Mouse (Mus musculus): ENCODE measurements around the gene Mapk7. TPM values are rescaled to one million over a fixed set of nuclear protein-coding genes. Genes with fewer than 3 reads are reported as not detected.

Gene Mapk7
- polyA plus RNA-seq, 1 experiment, result not detected

- TF ChIP-seq POLR2A (IDR thresholded peaks at IDR 0.05; ENCODE audit: insufficient read depth, low read depth, low read length), result no peak
- no peak for TF ChIP-seq CTCF (IDR thresholded peaks at IDR 0.05; ENCODE audit: insufficient read depth, low read depth, low read length)
- no peak overlapping the region for H3K27ac ChIP-seq (ENCODE audit: insufficient read depth, low read depth, low read length)
- 78% methylated on average over 1 of the region's 1 CpGs for WGBS
Measured at GRCm38 (mm10) chr11:61526872-61527271, 32.7 kb upstream of the Mapk7 start.

GRCm38 (mm10) chr11:61519484-61520107, 25.4 kb upstream of the Mapk7 start:
- Histone ChIP-seq H3K4me1 (ENCODE audit: control insufficient read depth, insufficient read depth, low read length) (no peaks in the 10 kb centered on the region; the same call in 1 of the 2 replicates), H3K27ac (ENCODE audit: insufficient read depth, low read depth, low read length) (no peak overlapping the region), H3K4me3 (ENCODE audit: insufficient read depth, low read depth, low read length) (no peak overlapping the region)
- TF ChIP-seq CTCF (IDR thresholded peaks at IDR 0.05; ENCODE audit: insufficient read depth, low read depth, low read length), result no peak
- no peak for TF ChIP-seq POLR2A (IDR thresholded peaks at IDR 0.05; ENCODE audit: insufficient read depth, low read depth, low read length)
- 82% methylated on average over 3 of the region's 3 CpGs for WGBS

More at GRCm38 (mm10) chr11:61526872-61527271, 32.7 kb upstream of the Mapk7 start:
- no peak overlapping the region for H3K4me3 ChIP-seq (ENCODE audit: insufficient read depth, low read depth, low read length)
- peaks cover 7% of the 10 kb centered on the region for H3K4me1 ChIP-seq (ENCODE audit: control insufficient read depth, insufficient read depth, low read length)

GRCm38 (mm10) chr11:61518871-61519270, 24.7 kb upstream of the Mapk7 start:
- H3K4me3 ChIP-seq (ENCODE audit: insufficient read depth, low read depth, low read length), result no peak overlapping the region
- no peak for TF ChIP-seq POLR2A (IDR thresholded peaks at IDR 0.05; ENCODE audit: insufficient read depth, low read depth, low read length)
- no peak for TF ChIP-seq CTCF (IDR thresholded peaks at IDR 0.05; ENCODE audit: insufficient read depth, low read depth, low read length)
- H3K4me1 ChIP-seq (ENCODE audit: control insufficient read depth, insufficient read depth, low read length), result no peaks in the 10 kb centered on the region; the same call in 1 of the 2 replicates
- H3K27ac ChIP-seq (ENCODE audit: insufficient read depth, low read depth, low read length), result no peak overlapping the region
- WGBS, result 94% methylated on average over 3 of the region's 3 CpGs

GRCm38 (mm10) chr11:61517971-61518370, 23.8 kb upstream of the Mapk7 start:
- Histone ChIP-seq H3K4me3 (ENCODE audit: insufficient read depth, low read depth, low read length) (no peak overlapping the region), H3K27ac (ENCODE audit: insufficient read depth, low read depth, low read length) (no peak overlapping the region), H3K4me1 (ENCODE audit: control insufficient read depth, insufficient read depth, low read length) (no peaks in the 10 kb centered on the region; the same call in 1 of the 2 replicates)
- 81% methylated on average over 1 of the region's 1 CpGs for WGBS
- TF ChIP-seq CTCF (IDR thresholded peaks at IDR 0.05; ENCODE audit: insufficient read depth, low read depth, low read length), result no peak
- no peak for TF ChIP-seq POLR2A (IDR thresholded peaks at IDR 0.05; ENCODE audit: insufficient read depth, low read depth, low read length)

GRCm38 (mm10) chr11:61514953-61515352, 20.7 kb upstream of the Mapk7 start:
- TF ChIP-seq POLR2A (IDR thresholded peaks at IDR 0.05; ENCODE audit: insufficient read depth, low read depth, low read length) (no peak), CTCF (IDR thresholded peaks at IDR 0.05; ENCODE audit: insufficient read depth, low read depth, low read length) (no peak)
- Histone ChIP-seq H3K4me1 (ENCODE audit: control insufficient read depth, insufficient read depth, low read length) (no peaks in the 10 kb centered on the region), H3K27ac (ENCODE audit: insufficient read depth, low read depth, low read length) (no peak overlapping the region), H3K4me3 (ENCODE audit: insufficient read depth, low read depth, low read length) (no peak overlapping the region)
- 46% methylated on average over 3 of the region's 3 CpGs for WGBS

- peak within 1 kb of the TSS; percentile 77 for H3K4me3 ChIP-seq (ENCODE audit: insufficient read depth, low read depth, low read length)
- peak within 1 kb of the TSS; percentile 92 for H3K27ac ChIP-seq (ENCODE audit: insufficient read depth, low read depth, low read length)
- peaks cover 6% of the 10 kb centered on the region for H3K4me1 ChIP-seq (ENCODE audit: control insufficient read depth, insufficient read depth, low read length)
- TF ChIP-seq POLR2A (IDR thresholded peaks at IDR 0.05; ENCODE audit: insufficient read depth, low read depth, low read length) (peak; percentile 35; the same call in 1 of the 2 replicates), CTCF (IDR thresholded peaks at IDR 0.05; ENCODE audit: insufficient read depth, low read depth, low read length) (peak; percentile 99)
- WGBS, result under 1% methylated on average over 39 of the region's 39 CpGs
Measured at GRCm38 (mm10) chr11:61504713-61505257, 10.6 kb upstream of the Mapk7 start, which contains the start of gene B9d1. B9d1 (plus strand) TSS chr11:61505144.

- H3K4me1 ChIP-seq (ENCODE audit: control insufficient read depth, insufficient read depth, low read length), result peaks cover 6% of the 10 kb centered on the region
- no peak for TF ChIP-seq POLR2A (IDR thresholded peaks at IDR 0.05; ENCODE audit: insufficient read depth, low read depth, low read length)
- TF ChIP-seq CTCF (IDR thresholded peaks at IDR 0.05; ENCODE audit: insufficient read depth, low read depth, low read length), result no peak
- no peak overlapping the region for H3K4me3 ChIP-seq (ENCODE audit: insufficient read depth, low read depth, low read length)
- 0 out of 2 replicates have a peak overlapping the region, but pooled peaks have one; percentile 92 for H3K27ac ChIP-seq (ENCODE audit: insufficient read depth, low read depth, low read length)
- WGBS, result 71% methylated on average over 8 of the region's 8 CpGs
Measured at GRCm38 (mm10) chr11:61503933-61504332, 9.7 kb upstream of the Mapk7 start.

GRCm38 (mm10) chr11:61498736-61499504, 4.7 kb upstream of the Mapk7 start:
- no peak overlapping the region for H3K4me3 ChIP-seq (ENCODE audit: insufficient read depth, low read depth, low read length)
- TF ChIP-seq POLR2A (IDR thresholded peaks at IDR 0.05; ENCODE audit: insufficient read depth, low read depth, low read length) (no peak), CTCF (IDR thresholded peaks at IDR 0.05; ENCODE audit: insufficient read depth, low read depth, low read length) (no peak)
- WGBS, result 43% methylated on average over 6 of the region's 6 CpGs
- peak overlapping the region; percentile 55; the same call in 1 of the 2 replicates for H3K27ac ChIP-seq (ENCODE audit: insufficient read depth, low read depth, low read length)
- peaks cover 3% of the 10 kb centered on the region; the same call in 1 of the 2 replicates for H3K4me1 ChIP-seq (ENCODE audit: control insufficient read depth, insufficient read depth, low read length)
